Mouse (Mus musculus): ENCODE results near the gene Ush2a.

DNA sequence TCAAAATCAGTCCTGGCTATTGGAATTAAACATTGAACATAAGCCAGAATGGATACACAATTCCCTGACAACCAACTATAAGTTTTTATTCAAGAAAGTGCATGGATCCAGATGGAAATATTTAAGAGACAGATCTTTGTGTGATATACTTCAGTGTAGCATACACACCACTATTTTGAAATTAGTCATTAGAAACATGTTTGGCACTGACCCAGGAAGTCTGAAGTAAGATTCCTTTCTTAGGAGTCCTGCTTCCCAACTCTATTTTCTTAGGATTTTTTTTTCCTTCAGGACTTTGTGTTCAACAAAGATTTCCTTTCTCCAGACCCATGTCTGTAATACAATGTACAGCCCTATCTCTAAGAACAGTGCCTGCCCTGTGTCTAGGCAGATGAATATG, 23.2 kb upstream of the Ush2a start:
- TF ChIP-seq CTCF (IDR thresholded peaks at IDR 0.05; ENCODE audit: extremely low read depth, insufficient read depth, low read length) (no peak), POLR2A (IDR thresholded peaks at IDR 0.05; ENCODE audit: extremely low read depth, insufficient read depth, low read length) (no peak)

Data from cortical plate, adult 2 months (tissue).